Mouse (Mus musculus): ENCODE data around the gene Alox12.

The Alox12 gene

GRCm38 (mm10) chr11:70239541-70240279 is 15.4 kb downstream of the Alox12 start, which contains the start of the genes Gm21988 and Rnasek:
Gene Gm21988, minus strand, starts transcription at chr11:70239830.
Gene Rnasek, minus strand, starts transcription at chr11:70239842.
- peak; percentile 87 for DNase-seq (ENCODE audit: extremely low spot score)

GRCm38 (mm10) chr11:70238591-70239440 is 16.3 kb downstream of the Alox12 start:
- DNase-seq (ENCODE audit: extremely low spot score) = no peak

- peak; percentile 96 for DNase-seq (ENCODE audit: extremely low spot score)
Observed at GRCm38 (mm10) chr11:70237457-70238167, 17.5 kb downstream of the Alox12 start, which contains the start of gene 0610010K14Rik. Gene 0610010K14Rik, minus strand, starts transcription at chr11:70237914.

GRCm38 (mm10) chr11:70236717-70237116 is 18.4 kb downstream of the Alox12 start:
- DNase-seq (ENCODE audit: extremely low spot score) = no peak

- no peak for DNase-seq (ENCODE audit: extremely low spot score)
Observed at GRCm38 (mm10) chr11:70235254-70235900, 19.8 kb downstream of the Alox12 start.

GRCm38 (mm10) chr11:70234497-70234896 is 20.7 kb downstream of the Alox12 start:
- DNase-seq (ENCODE audit: extremely low spot score) = no peak

GRCm38 (mm10) chr11:70234037-70234436 is 21.1 kb downstream of the Alox12 start:
- no peak for DNase-seq (ENCODE audit: extremely low spot score)

- DNase-seq (ENCODE audit: extremely low spot score) = no peak
Observed at GRCm38 (mm10) chr11:70233016-70233415, 22.1 kb downstream of the Alox12 start.

- DNase-seq (ENCODE audit: extremely low spot score) = peak; percentile 81
Observed at GRCm38 (mm10) chr11:70232546-70232945, 22.6 kb downstream of the Alox12 start.

- peak; percentile 85 for DNase-seq (ENCODE audit: extremely low spot score)
Observed at GRCm38 (mm10) chr11:70230239-70230727, 24.9 kb downstream of the Alox12 start.

GRCm38 (mm10) chr11:70229260-70230010 is 25.7 kb downstream of the Alox12 start, which contains the start of gene Bcl6b:
Gene Bcl6b, minus strand, starts transcription at chr11:70229798.
- no peak for DNase-seq (ENCODE audit: extremely low spot score)

- peak; percentile 73 for DNase-seq (ENCODE audit: extremely low spot score)
Observed at GRCm38 (mm10) chr11:70228828-70229227, 26.3 kb downstream of the Alox12 start.

- DNase-seq (ENCODE audit: extremely low spot score) = no peak
Observed at GRCm38 (mm10) chr11:70227661-70228245, 27.4 kb downstream of the Alox12 start.

GRCm38 (mm10) chr11:70227126-70227525 is 28.0 kb downstream of the Alox12 start:
- no peak for DNase-seq (ENCODE audit: extremely low spot score)

GRCm38 (mm10) chr11:70226602-70226890 is 28.6 kb downstream of the Alox12 start:
- DNase-seq (ENCODE audit: extremely low spot score) = no peak

- no peak for DNase-seq (ENCODE audit: extremely low spot score)
Observed at GRCm38 (mm10) chr11:70225798-70226601, 29.2 kb downstream of the Alox12 start.

GRCm38 (mm10) chr11:70223724-70224123 is 31.4 kb downstream of the Alox12 start:
- no peak for DNase-seq (ENCODE audit: extremely low spot score)

GRCm38 (mm10) chr11:70221603-70222500 is 33.3 kb downstream of the Alox12 start:
- DNase-seq (ENCODE audit: extremely low spot score) = no peak

Data from embryo, embryonic 9.5 days (tissue).